Comparison of ENCODE assay signal across 13 mouse cellular contexts in the genomic region with DNA sequence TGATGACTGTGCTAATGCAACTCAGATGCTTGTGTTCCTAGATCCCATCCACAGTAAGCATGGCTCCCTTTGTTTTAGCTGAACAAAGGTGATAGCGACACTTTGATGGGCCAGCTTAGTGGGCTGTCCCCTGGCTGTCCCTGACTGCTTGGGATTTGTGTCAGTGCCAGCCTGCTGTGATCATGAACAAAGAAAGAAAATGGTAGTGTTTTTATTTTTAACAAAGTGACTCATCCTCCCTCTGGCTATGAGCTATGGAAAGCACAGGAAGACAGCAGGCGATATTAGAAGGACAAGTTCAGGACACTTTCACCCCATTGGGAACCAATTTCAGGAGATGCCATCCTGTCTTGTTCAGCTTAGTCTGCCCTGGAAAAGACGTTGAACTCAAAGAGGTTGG.
"Had no signal": no experiment of that assay in that cellular context is flagged by ENCODE, and none has a peak within 500 bp of the region (broad histone marks: within the 10 kb centered on the region; RNA-seq: fewer than 3 reads in every experiment).

No protein-coding gene starts in this region.

- H3K4me2 ChIP-seq: kidney, embryonic 15.5 days; liver, embryonic 11.5 days; liver, embryonic 15.5 days; midbrain, embryonic 13.5 days had no signal

- ATAC-seq: lung, postnatal 0 days; midbrain, embryonic 13.5 days had no signal

- H3K9me3 ChIP-seq: kidney, embryonic 15.5 days; limb, embryonic 10.5 days; liver, embryonic 15.5 days; midbrain, embryonic 13.5 days had no signal

- DNase-seq: kidney, postnatal 25 days; lung, adult 2 months; lung, postnatal 36 days; retina, postnatal 1 day; right cerebral cortex, postnatal 25 days; thymus, postnatal 36 days had no signal

- H3K4me1 ChIP-seq: kidney, embryonic 15.5 days; liver, embryonic 15.5 days had no signal

- H3K9ac ChIP-seq: kidney, embryonic 15.5 days; liver, embryonic 15.5 days; midbrain, embryonic 13.5 days had no signal

- H3K27me3 ChIP-seq: kidney, embryonic 15.5 days; liver, embryonic 15.5 days; midbrain, embryonic 13.5 days had no signal

- H3K4me3 ChIP-seq: kidney, embryonic 15.5 days; left cerebral cortex, adult 2 months; limb, embryonic 10.5 days; liver, embryonic 15.5 days; midbrain, embryonic 13.5 days had no signal

- H3K27ac ChIP-seq: kidney, embryonic 15.5 days; left cerebral cortex, adult 2 months; limb, embryonic 10.5 days; liver, embryonic 15.5 days; midbrain, embryonic 13.5 days had no signal

- H3K36me3 ChIP-seq: kidney, embryonic 15.5 days; limb, embryonic 10.5 days; liver, embryonic 15.5 days; midbrain, embryonic 13.5 days had no signal
